Mouse (Mus musculus) kidney, postnatal 14 days (tissue): ENCODE measurements around the gene Enah.

Experiments used
- DNase-seq: peaks from one replicate; pipeline ENCODE4 v3.0.0; 2022; ENCODE audit warnings: mixed read lengths

The Enah gene

DNA sequence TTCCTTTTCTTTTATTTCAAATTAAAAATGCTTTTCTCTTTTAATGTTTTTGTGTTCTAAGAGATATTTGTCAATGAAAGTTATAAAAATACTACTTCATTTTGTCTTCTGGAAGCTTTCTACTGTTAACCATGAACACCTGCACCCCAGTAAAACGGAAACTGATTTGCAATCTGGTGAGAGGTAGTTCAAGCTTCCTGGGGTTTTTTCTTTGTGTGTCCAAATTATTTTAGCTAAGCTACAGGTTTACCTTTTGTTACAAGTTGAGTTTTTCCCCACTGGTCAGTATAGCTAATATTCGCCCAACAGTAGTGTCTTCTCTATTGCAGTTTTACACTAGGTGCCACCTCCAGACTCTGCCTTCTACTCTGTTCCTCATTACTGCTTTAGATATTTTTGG is 62.1 kb downstream of the Enah start:
- no peak for DNase-seq

DNA sequence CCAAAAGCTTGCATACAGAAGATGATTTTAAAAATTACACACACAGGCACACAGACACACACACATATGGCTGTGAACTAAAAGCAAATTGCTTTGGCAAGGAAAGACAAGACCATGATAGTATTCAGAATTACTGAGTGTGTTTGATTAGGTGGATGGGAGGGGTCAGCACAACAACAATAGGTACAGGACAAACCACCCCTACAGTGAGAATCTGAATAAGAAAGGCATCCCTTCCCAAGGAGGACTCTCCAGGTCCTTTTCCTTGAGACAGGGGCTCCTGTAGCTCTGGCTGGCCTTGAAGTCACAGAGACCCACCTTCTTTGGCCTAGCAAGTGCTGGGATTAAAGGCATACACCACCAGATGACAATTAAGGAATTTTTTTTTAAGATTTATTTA is 66.2 kb downstream of the Enah start:
- no peak for DNase-seq

DNA sequence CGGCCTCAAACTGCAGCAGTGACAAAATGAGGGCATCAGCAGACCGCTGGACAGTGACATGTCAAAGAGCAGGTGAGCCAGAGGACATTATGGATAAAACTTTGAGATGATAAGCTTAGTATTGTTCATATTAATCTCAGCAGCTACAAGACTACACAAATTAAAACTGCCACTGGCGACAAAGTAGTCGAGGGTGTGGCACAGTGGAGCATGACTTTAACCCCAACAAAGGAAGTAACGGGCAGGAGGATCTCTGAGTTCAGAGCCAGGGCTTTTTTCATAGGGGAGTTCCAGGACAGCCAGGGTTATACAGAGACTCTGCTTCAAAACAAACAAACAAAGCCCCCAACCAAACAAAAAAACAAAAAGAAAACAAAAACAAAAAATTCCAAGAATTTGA is 68.5 kb downstream of the Enah start:
- no peak for DNase-seq

DNA sequence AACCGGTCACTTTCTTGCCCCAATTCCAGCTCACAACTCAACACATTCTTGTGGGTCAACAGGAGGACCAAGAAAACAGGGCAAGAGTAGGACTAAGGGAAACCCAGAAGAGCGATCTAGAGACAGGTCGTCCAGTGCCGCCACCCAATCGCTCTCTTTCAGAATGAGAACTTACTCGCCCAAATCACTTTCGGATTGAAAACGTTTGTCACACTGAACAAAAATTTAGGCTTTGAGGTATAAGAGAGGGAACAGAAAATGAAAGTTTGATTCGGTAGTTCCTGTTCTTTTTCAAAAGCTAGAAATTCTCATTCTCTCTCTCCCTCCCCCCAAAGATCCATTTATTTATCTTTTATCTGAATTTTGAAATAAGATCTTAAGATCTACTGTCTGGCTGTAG is 69.1 kb downstream of the Enah start:
- no peak for DNase-seq

DNA sequence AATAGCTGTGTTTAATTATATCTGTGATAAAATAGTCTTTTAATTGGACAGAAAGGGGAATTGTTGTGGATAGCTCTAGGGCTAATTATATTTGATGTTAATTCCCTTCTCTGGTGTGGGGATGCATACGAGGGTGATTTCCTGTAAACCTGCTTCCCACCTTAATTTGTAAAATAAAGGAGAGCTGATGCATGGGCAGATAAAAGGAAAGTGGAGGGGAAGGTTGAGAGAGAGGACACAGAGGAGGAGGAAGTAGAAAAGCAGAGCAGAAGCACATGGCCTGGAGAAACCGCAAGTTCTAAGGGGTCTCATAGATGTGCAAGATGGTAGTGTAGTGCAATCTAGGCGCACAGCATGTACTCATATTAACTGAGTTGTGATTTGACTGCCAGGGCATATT is 71.6 kb downstream of the Enah start:
- no peak for DNase-seq

DNA sequence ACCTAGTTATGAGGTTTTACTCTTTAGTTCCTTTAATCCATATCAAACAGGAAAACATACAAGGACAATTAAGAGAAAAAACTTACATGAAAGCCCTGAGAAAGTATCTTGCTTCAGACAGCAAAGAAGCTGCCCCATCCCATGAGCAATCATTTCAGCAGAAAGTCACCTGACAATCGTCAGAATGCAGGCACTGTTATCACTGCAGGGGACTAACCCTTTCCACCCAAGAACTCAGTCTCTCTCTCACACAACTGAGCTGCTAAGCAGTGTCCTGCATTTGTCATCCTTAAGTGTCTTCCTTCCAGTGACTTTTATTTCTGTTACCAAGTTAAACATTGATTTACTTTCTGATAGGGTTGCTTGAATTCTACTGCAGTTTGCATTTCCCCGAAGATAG is 82.7 kb downstream of the Enah start:
- DNase-seq, result no peak

DNA sequence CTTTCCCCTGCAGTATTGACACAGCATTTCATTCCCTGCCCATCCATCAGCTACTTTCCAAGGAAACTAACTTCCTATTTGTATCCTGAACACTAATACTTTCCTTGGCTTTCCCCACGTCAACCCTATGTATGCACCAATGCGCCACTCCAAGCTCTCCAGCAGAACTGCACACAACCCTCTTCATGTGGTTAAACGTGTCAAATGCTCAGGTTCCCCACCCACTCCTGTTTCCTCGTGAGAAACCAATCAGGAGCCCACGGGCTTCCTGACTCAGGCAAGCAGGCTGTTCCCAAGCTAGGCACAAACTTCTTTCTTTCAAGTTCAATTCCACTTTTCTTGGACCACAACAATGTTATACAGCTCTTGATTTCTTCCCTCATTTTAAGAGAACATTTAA is 91.4 kb downstream of the Enah start:
- no peak for DNase-seq

DNA sequence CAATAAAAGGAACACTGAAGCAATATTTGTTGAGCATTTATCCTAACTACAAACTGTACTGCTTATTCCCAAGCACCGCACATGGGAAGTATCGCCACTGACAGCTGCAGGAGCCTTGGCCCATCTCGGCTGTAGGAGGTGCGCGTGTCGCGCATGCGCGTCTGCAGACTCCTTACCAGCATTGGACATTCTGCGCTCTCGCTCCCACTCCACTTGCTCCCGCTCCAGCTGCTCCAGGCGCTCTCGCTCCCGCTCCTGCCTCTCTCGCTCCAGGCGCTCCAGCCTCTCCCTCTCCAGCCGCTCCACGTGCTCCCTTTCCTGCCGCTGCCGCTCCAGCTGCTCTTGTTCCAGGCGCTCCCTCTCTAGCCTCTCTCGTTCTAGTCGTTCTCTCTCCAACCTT is 96.4 kb downstream of the Enah start:
- DNase-seq, result no peak

DNA sequence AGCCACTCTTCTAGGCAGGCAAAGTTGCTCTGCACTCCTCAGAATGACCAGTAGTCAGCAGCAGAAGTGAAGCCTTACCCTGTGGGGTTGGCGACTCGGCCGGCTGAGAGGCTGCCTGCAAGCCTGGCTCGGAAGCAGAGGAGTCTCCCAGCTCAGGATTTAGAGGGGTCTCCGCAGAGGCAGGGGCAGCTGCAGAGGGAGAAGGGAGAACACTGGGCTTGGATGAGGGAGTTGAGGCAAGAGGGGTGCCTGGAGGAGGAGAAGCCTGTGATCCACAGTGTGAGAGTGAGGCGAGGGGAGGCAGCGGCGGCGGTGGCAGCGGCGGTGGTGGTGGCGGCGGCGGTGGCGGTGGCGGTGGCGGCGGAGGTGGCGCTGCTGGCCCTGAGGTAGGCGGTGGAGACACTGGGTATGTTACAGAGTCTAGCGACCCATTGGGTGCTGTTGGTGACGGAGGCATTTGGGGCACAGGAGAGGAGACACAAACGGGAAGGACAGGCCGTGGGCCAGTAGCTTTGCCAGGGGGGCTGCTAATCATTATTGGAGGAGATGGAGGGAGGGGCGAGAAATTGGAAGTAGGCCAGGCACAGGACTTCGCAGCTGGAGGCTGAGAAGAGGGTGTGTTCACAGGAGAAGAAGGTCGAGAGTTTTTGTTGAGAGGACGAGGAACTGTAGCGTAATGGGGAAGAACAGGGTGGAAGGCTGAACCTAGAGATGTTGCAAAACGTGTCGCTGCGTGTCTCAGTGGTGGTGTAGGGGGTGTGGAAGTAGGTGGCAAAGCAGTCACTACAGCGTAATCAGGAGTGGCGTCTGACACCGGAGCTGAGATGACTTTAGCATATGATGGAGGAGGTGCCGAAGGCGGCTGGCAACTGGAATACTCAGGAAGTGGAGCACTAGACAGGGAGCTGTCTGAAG is 98.0 kb downstream of the Enah start:
- DNase-seq, result peak; percentile 21

DNA sequence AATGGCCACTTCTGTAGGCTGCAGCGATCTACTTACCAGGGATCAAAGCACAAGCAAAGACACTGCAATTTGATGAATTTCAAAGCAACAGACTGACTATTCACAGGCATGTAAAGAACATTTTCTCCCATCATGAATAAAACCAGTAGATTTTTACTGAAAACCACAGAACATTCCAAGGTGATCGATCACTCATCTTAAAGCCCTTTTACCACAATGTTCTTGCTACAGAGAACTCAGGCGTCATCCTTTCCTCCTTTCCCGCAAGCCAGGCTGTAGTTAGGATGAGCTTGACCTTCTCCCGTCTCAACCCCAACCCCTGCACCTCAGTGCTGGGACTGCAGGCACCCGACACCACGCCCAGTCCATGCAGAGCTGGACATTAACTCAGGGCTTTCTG is 107.9 kb downstream of the Enah start:
- no peak for DNase-seq

DNA sequence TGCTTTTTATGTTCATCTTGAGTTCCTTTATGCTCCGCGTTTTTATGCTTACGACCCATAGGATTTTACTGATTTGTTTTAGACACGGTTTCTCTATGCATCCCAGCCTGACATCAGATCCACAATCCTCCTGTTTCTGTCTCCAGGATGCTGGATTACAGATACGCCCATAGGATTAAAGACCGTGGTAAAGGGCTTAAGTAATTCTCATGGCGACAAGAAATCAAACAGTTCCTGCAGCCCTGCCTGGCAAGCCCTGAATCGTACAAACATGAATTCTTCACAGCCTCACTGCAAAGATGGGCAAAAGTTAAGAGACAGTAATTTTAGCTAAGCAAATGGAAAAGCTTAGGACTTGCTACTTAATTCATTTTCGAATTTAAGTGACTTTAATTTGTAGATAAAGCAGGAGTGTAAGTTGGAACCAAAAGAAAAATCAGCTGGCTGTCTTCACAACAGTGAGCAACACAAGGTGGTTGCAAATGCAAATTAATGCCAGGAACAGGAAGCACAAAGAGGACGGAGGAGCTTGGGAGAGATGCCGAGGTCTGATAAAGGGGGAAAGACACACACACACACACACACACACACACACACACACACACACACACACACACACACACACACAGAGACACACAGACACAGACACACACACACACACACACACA is 118.0 kb downstream of the Enah start:
- no peak for DNase-seq

DNA sequence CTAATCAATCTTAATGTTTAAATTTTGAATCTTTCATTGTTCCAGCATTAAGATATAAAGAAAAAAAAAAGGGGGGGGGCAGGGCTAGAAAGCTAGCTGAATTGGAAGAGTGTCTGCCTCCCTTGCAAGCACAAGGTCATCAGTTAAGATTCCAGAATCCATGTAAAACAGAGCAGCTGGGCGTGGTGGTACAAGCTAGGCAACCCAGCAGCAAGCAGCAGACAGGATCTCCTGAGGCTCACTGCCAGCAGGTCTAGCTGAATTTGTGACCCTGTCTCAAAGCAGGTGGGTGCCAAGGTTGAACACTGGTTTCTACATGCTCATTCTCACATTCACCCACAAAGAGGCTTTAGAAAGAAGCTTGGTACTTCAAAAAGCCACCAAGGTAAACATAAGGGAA is 118.9 kb downstream of the Enah start:
- no peak for DNase-seq

DNA sequence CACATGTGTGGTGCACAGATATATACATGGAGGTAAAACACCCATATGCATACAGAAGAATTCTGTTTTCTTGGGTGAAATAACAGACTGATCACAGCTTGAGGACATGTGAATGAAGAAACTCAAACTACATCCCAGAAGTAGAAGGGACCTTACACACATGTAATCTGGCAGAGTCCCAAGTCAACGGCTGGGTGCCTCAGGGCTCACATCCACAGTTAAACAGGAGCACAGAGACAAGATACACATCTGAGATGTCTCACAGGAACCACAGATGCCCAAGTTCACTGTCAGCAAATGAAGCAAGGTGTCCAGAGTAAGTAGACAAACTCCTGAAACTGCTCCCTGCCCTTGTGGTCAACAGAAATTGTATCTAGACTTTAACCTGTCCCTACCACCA is 120.8 kb downstream of the Enah start:
- no peak for DNase-seq

DNA sequence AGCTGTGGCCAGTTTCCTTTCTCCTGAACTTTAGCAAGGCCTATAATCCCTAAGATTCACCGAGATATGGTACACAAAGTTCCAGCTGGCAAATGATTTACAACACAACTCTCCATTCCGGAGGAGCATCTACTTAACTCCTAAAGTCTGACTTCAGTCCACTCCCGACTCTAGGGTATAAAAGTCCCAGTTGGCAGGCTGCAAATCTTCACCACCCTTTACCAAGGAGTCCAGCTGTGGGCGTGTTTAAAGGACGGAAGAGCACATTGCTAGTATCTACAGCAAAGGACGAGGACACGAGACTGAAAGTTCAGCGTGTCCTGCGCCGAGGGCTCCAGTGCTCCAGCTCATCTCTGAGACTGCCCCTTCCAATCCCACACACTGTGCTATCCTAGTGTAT is 122.8 kb downstream of the Enah start:
- peak; percentile 53 for DNase-seq

DNA sequence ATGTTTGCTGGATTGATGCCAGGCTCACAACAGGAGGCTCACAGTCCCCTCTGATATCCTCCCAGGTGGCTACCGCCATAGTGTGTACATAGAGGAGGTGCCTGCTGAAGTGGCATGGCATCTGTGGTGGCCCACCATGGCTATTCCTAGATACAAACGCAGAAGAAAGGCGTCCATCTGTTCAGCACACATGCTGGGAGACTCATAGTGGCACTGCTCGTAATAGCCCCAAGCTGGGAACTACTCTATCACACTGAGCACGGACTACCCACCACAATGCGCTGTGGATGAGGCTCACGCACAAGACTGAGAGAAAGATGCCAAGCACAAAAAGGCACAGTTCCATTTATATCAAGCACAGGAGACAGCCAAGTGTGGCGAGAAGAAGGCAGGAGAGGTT is 126.1 kb downstream of the Enah start:
- DNase-seq, result no peak

DNA sequence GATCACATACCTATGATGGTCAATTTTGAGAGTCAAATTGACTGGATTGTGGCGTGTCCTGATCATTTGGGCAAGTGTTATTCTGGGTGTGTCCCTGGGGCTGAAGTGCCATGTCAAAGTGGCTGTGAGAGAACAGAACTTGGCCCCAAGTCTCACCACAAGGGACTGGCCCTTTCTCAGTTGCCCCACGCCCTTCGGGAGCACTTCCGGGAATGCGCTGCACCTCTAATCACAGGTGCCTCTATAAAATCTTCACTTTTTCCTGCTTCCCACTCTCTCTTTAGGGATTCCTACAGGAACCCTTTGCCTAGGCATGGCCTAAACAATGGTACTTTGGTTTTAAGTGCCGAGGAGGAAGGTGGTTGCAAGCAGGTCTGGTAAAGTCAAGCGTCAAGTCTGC is 130.1 kb downstream of the Enah start:
- DNase-seq, result no peak

DNA sequence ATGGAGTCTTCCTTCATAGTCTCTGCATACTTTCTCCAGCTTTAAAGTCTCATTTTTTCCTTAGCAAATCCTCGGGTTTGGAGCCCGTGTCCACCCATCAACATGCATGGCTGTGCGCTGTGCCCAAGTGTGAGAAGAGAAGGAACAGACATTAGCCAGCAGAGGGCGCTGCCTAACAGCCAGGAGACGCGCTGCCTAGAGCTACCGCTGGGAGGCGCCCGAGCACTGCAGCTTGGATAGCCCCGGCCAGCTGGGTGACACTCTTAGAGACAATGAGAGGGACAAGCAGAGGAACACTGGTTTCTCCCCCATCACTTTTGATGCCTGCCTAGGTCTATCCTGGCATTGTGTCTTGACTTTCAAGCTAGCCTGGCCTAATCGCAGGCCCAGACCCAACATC is 131.0 kb downstream of the Enah start:
- DNase-seq, result peak; percentile 89

DNA sequence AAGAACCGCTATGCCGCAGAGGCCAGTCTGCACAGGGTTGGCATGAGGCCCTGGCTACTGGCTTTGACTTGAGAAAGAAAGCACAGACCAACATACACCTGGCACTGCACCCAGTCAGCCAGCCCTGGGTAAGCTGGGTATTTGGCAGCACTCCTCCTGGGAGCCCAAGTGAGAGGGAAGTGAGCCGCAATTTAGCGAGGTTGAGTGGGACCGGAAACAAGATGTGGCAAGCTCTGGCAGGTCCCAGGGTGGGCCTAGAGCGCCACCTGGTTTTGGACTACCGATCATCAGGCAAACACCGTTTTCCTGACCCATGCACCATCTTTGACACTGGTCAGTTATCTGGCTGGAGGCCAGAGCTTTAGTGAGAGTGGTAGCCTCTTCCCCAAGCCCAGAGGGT is 138.3 kb downstream of the Enah start:
- DNase-seq, result peak; percentile 72

DNA sequence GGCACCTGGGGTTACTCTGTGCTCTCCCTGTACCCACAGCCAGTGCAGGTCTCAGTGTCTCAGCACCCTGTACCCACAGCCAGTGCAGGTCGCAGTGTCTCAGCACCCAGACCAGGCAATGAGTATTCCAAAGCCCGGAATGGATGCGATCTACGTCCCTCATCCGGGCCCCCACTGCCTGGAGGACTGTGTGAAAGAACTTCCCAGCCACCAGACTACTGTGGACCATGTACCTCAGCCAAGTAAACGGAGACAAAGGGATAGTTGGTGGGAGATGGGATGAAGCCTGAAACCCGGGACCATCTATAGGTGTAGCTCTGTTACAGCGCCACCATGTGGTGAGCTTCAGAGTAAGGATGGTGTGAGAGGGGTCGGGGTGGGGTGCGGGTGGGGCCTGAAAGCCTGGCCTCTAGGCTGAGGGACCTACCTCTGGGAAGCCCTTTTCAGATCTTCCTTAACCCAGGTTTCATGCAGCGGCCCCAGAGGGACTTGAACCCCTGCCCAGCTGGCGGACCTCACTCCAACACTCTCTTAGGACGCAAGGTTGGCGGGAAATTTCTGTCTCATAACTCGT is 139.0 kb downstream of the Enah start:
- no peak for DNase-seq

DNA sequence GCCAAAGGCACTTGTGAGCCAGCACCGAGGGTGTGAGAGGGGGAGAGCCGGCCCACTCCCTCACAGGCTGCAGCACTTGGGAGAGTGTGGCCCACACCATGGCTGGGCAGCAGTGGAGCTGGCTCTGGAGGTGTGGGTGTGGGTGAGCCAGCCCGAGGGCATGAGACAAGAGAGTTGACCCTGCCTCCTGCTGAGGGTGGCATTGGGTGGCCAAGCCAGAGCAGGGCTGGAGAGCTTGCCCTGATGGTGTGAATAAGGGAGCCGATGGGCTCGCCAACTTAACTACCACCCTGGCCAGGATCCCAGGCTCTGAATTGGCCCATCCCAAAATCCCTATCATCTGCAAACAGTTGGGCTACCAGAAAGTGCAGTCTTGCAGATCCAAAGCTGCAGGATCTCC is 141.4 kb downstream of the Enah start:
- DNase-seq, result no peak

DNA sequence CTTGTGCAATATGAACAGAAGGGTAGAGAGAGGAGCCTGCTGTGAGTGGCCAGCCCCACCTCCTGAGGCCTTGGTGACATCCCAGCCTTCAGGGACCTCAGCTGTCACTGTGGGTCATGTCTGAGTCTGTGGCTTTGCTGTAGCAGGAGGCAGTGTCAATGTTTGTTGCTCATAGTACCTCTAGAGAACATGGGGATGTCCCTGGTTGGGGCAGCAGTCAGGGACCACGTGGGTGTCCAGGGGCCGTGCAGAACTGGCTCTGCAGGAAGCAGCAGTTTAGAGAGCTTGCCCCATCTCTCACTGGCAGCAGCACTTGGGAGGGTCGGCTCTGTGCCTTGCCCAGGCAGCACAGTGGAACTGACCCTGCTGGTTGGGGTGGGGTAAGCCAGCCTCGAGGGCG is 142.7 kb downstream of the Enah start:
- DNase-seq, result no peak

DNA sequence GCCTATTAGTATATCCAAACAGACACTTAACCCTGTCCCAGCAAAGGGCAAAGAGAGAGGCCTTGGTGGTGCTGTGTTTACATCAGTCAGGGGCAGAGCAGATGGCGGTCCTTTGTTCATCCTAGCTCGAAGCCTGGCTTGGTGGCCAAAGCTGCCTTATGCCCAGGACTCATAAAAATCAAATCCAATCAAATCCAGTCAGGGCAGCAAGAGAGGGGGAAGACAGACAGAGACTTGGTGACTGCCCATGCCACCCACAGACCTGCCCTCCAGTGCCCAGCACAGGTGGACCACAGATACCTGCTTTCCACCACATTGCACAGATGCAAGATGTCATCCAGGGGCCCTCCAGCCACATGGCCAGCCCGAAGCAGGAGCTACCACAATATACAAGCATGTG is 143.1 kb downstream of the Enah start:
- DNase-seq, result no peak

DNA sequence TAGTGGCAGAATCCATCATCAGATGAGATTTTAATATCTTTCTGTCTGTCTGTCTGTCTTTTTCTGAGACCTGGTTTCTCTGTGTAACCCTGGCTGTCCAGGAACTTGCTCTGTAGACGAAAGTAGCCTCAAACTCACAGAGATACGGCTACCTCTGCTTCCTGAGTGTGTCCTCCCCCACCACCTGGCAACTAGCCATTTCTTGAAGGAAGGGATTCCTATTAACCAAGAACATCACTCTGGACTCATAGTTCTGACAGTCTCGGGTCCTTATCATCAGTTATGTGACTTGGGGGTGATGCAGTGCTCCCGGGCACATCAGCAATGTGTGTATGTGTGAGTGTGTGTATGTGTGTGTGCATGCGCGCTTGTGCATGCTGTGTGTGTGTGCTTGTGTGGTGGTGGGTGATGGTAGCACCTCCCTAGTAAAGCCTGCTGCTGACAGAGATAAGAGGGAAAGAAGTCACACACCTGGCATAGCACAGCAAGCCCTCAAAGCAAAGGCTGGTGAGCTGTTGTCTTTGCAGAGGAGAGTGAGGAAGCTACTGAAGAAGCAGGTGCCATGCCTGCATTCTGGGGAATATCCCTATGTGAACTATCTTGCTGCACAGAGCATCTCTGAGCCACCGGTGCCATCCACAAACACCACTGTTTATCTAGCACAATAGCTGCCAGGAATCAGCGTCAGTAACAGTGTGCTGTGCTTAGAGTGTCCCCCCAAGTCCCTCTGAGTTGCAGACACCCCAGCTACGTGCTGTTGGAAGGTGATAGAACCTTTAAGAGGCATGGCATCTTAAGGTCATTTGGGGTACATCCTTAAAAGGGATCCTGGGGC is 146.5 kb downstream of the Enah start:
- no peak for DNase-seq
